Mouse (Mus musculus): Measurements from ENCODE around the gene Hlcs. TPM values are rescaled to one million over a fixed set of nuclear protein-coding genes. Genes with fewer than 3 reads are reported as not detected.

The Hlcs gene
- polyA plus RNA-seq, 1 experiment: 12.6 TPM

DNA sequence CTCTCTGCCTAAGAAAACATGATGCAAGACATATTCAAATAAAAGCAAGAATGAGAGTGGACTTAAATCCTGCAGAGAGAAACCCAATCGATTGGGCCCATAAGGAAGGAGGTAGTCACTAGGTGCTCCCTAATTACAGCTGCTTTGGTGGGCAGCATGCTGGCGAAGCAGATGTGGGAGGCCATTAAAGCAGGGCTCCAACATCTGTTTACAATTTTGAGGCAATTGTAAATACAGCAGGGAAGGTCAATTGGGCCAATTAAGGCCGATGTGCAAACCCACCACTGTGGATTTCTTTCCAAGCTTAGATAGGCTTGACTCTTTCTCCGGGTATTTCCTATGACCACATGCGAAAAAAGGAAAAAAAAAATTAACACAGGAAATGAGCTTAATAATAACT lies 117.5 kb downstream of the Hlcs start:
- no peaks in the 10 kb centered on the region for H3K4me1 ChIP-seq (ENCODE audit: control insufficient read depth, insufficient read depth, low read length)
- no peak overlapping the region for H3K27ac ChIP-seq (ENCODE audit: insufficient read depth, low read length)
- TF ChIP-seq POLR2A (IDR thresholded peaks at IDR 0.05; ENCODE audit: insufficient read depth, low read length) (no peak), EP300 (IDR thresholded peaks at IDR 0.05; ENCODE audit: insufficient read depth, low read depth, low read length) (no peak), CTCF (IDR thresholded peaks at IDR 0.05; ENCODE audit: low read depth, low read length) (no peak)
- H3K36me3 ChIP-seq (ENCODE audit: control insufficient read depth, insufficient read depth, low read length, poor library complexity, severe bottlenecking): no peaks in the 10 kb centered on the region
- H3K4me3 ChIP-seq (ENCODE audit: low read depth, low read length): no peak overlapping the region
- H3K9me3 ChIP-seq (replicated peaks; ENCODE audit: control insufficient read depth, insufficient read depth, low read length, poor library complexity, severe bottlenecking): no peaks in the 10 kb centered on the region
- H3K9ac ChIP-seq (ENCODE audit: low read depth, poor library complexity, severe bottlenecking): no peak overlapping the region
- no peaks in the 10 kb centered on the region for H3K27me3 ChIP-seq (ENCODE audit: control insufficient read depth, insufficient read depth, low read length, poor library complexity, severe bottlenecking)

DNA sequence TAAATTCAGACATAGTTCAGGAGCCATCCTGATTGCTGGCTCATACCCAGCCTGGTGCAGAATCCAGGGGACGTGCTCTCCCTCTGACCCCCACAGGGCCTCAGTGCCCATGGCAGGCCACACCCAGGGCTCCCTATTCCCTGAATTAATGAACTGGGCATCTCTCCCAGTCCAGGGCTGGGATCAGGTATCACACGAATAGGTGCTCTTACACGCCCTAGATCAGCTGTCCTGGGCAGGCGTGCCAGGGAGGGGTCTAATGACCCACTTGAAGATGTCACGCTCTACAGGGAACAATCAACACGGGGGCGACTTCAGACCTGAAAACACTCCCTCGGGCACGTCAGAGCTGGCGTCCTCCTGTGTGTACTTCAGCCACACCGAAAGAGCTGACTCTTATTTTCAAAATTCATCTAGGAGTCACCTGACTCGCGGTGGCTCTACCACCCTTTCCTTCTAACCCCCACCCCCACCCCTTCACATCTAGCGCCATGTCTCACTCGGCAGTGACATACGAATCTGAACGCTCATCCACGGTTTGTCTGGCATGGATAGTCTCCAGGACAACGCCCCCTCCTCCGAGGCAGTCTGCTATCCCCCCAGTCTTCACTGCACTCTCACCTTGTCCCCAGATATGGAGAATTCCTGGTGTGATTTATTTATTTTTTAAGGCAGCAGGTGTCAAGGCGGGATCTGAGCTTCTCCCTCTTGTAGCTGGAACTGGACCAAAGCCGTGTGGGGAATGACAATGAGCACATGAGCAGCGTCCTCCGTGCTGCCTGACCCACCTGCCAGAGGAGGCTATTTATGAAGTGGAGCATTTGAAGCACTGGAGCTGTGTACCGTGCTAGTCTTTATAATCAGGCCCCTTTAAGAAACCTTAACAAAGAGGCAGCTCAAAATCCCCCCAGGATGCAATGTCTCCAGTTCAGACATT lies 121.7 kb downstream of the Hlcs start:
- H3K27me3 ChIP-seq (ENCODE audit: control insufficient read depth, insufficient read depth, low read length, poor library complexity, severe bottlenecking): no peaks in the 10 kb centered on the region
- TF ChIP-seq EP300 (IDR thresholded peaks at IDR 0.05; ENCODE audit: insufficient read depth, low read depth, low read length) (no peak), POLR2A (IDR thresholded peaks at IDR 0.05; ENCODE audit: insufficient read depth, low read length) (no peak)

DNA sequence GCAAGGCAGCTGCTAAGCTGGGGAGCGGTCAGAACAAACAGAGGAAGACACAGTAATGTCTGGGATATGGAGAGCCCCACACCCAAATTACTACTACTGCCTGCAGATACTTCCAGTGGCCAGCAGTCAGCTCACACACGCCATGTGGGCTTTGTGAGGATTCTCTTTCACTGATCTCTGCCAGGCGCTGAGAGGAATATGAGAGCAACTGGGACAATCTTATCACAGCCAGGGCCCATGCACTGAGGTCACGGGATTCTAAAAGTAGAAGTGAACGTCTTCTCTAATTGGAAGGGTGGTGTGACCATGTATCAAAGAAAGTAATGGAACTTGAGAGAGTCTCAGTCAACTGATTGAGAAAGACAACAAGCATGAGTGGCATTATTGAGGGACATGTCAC lies 123.1 kb downstream of the Hlcs start:
- no peak overlapping the region for H3K27ac ChIP-seq (ENCODE audit: insufficient read depth, low read length)
- no peaks in the 10 kb centered on the region for H3K36me3 ChIP-seq (ENCODE audit: control insufficient read depth, insufficient read depth, low read length, poor library complexity, severe bottlenecking)
- H3K9me3 ChIP-seq (replicated peaks; ENCODE audit: control insufficient read depth, insufficient read depth, low read length, poor library complexity, severe bottlenecking): no peaks in the 10 kb centered on the region
- H3K4me1 ChIP-seq (ENCODE audit: control insufficient read depth, insufficient read depth, low read length): no peaks in the 10 kb centered on the region
- no peak overlapping the region for H3K9ac ChIP-seq (ENCODE audit: low read depth, poor library complexity, severe bottlenecking)
- no peak for TF ChIP-seq CTCF (IDR thresholded peaks at IDR 0.05; ENCODE audit: low read depth, low read length)
- TF ChIP-seq EP300 (IDR thresholded peaks at IDR 0.05; ENCODE audit: insufficient read depth, low read depth, low read length): no peak
- no peak for TF ChIP-seq POLR2A (IDR thresholded peaks at IDR 0.05; ENCODE audit: insufficient read depth, low read length)
- H3K4me3 ChIP-seq (ENCODE audit: low read depth, low read length): no peak overlapping the region
- no peaks in the 10 kb centered on the region for H3K27me3 ChIP-seq (ENCODE audit: control insufficient read depth, insufficient read depth, low read length, poor library complexity, severe bottlenecking)

More for the DNA sequence above, 121.7 kb downstream of the Hlcs start:
- Histone ChIP-seq H3K9ac (ENCODE audit: low read depth, poor library complexity, severe bottlenecking) (no peak overlapping the region), H3K27ac (ENCODE audit: insufficient read depth, low read length) (no peak overlapping the region), H3K4me3 (ENCODE audit: low read depth, low read length) (no peak overlapping the region), H3K36me3 (ENCODE audit: control insufficient read depth, insufficient read depth, low read length, poor library complexity, severe bottlenecking) (no peaks in the 10 kb centered on the region), H3K9me3 (replicated peaks; ENCODE audit: control insufficient read depth, insufficient read depth, low read length, poor library complexity, severe bottlenecking) (no peaks in the 10 kb centered on the region), H3K4me1 (ENCODE audit: control insufficient read depth, insufficient read depth, low read length) (no peaks in the 10 kb centered on the region)

DNA sequence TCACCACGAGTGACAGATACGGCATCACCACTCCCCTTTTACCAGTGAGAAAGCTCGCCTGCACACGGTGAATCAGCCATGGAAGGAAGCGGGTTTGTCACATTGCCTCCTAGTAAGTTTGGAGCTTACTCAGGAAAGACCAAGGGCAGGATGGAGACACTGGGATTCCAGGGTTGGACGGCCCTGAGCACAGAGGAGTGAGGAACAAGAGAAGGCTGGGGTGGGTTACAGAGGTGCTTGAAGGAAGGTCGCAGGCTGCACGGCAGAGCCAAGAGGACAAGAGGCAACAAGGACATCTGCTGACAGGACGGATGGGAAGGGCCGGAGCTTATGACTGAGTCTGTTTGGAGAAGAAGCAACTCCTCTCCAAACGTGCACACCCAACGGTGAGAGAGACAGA lies 126.8 kb downstream of the Hlcs start:
- Histone ChIP-seq H3K27ac (ENCODE audit: insufficient read depth, low read length) (no peak overlapping the region), H3K36me3 (ENCODE audit: control insufficient read depth, insufficient read depth, low read length, poor library complexity, severe bottlenecking) (no peaks in the 10 kb centered on the region), H3K4me3 (ENCODE audit: low read depth, low read length) (no peak overlapping the region), H3K9me3 (replicated peaks; ENCODE audit: control insufficient read depth, insufficient read depth, low read length, poor library complexity, severe bottlenecking) (no peaks in the 10 kb centered on the region), H3K4me1 (ENCODE audit: control insufficient read depth, insufficient read depth, low read length) (no peaks in the 10 kb centered on the region), H3K27me3 (ENCODE audit: control insufficient read depth, insufficient read depth, low read length, poor library complexity, severe bottlenecking) (no peaks in the 10 kb centered on the region), H3K9ac (ENCODE audit: low read depth, poor library complexity, severe bottlenecking) (no peak overlapping the region)
- no peak for TF ChIP-seq CTCF (IDR thresholded peaks at IDR 0.05; ENCODE audit: low read depth, low read length)
- no peak for TF ChIP-seq EP300 (IDR thresholded peaks at IDR 0.05; ENCODE audit: insufficient read depth, low read depth, low read length)
- no peak for TF ChIP-seq POLR2A (IDR thresholded peaks at IDR 0.05; ENCODE audit: insufficient read depth, low read length)

DNA sequence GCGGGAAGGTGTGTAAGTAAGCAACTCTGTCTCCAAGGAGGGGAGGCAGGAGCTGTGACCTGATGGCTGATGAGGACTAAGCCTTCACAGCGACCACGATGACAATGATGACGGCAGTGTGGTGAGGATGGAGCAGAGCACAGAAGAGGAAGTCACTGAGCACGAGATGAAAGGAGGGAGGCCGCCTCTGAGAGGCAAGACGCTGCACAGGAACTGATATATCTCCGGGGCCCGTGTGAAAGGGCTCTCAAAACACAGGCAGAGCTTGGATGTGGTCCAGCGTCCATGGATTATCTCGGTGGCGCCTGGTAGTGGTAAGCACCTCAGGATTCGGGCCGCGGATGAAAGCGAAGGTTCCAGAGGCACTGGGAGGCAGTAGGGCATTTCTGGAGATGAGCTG lies 127.9 kb downstream of the Hlcs start:
- Histone ChIP-seq H3K36me3 (ENCODE audit: control insufficient read depth, insufficient read depth, low read length, poor library complexity, severe bottlenecking) (no peaks in the 10 kb centered on the region), H3K4me3 (ENCODE audit: low read depth, low read length) (no peak overlapping the region), H3K9me3 (replicated peaks; ENCODE audit: control insufficient read depth, insufficient read depth, low read length, poor library complexity, severe bottlenecking) (no peaks in the 10 kb centered on the region), H3K27ac (ENCODE audit: insufficient read depth, low read length) (no peak overlapping the region), H3K9ac (ENCODE audit: low read depth, poor library complexity, severe bottlenecking) (no peak overlapping the region), H3K27me3 (ENCODE audit: control insufficient read depth, insufficient read depth, low read length, poor library complexity, severe bottlenecking) (no peaks in the 10 kb centered on the region), H3K4me1 (ENCODE audit: control insufficient read depth, insufficient read depth, low read length) (no peaks in the 10 kb centered on the region)
- TF ChIP-seq CTCF (IDR thresholded peaks at IDR 0.05; ENCODE audit: low read depth, low read length): no peak
- no peak for TF ChIP-seq EP300 (IDR thresholded peaks at IDR 0.05; ENCODE audit: insufficient read depth, low read depth, low read length)
- no peak for TF ChIP-seq POLR2A (IDR thresholded peaks at IDR 0.05; ENCODE audit: insufficient read depth, low read length)

DNA sequence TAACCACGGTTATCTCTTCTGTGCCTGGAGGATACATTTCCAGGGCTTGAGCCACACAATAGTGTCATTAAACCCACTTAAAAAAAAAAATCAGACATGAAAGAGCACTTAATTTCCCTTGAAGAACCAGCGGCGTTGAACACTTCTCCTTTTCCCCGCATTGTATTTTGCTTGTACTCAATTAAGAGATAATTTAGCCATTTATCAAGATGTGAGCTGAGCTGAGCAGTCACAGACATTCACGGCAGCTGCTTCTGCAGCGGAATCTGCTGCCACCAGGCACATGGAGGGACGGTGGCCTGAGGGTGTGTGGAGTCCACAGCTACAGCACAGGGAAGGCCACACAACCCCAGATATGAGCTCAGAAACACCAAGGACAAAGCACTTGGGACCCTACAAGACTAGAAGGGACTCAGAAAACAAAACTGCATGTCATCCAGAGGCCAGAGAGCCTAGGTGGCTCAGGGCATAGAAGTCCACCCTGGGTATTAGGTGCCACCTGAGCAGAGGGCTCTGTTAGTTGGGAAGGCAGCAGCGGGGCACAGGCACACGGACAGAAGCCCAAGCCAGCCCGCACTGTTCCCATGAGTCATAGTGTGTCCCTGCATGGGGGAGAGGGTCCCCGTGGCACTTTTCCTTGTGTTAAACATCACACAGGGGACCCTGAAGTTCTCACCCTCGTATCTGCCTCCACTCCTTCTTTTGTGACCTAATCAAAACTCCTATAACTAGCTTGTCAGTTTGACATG lies 133.1 kb downstream of the Hlcs start:
- no peaks in the 10 kb centered on the region for H3K9me3 ChIP-seq (replicated peaks; ENCODE audit: control insufficient read depth, insufficient read depth, low read length, poor library complexity, severe bottlenecking)
- TF ChIP-seq POLR2A (IDR thresholded peaks at IDR 0.05; ENCODE audit: insufficient read depth, low read length): no peak
- TF ChIP-seq EP300 (IDR thresholded peaks at IDR 0.05; ENCODE audit: insufficient read depth, low read depth, low read length): no peak
- TF ChIP-seq CTCF (IDR thresholded peaks at IDR 0.05; ENCODE audit: low read depth, low read length): no peak
- no peaks in the 10 kb centered on the region for H3K27me3 ChIP-seq (ENCODE audit: control insufficient read depth, insufficient read depth, low read length, poor library complexity, severe bottlenecking)
- H3K36me3 ChIP-seq (ENCODE audit: control insufficient read depth, insufficient read depth, low read length, poor library complexity, severe bottlenecking): no peaks in the 10 kb centered on the region
- peaks cover 3% of the 10 kb centered on the region for H3K4me1 ChIP-seq (ENCODE audit: control insufficient read depth, insufficient read depth, low read length)
- H3K4me3 ChIP-seq (ENCODE audit: low read depth, low read length): no peak overlapping the region
- no peak overlapping the region for H3K9ac ChIP-seq (ENCODE audit: low read depth, poor library complexity, severe bottlenecking)
- H3K27ac ChIP-seq (ENCODE audit: insufficient read depth, low read length): no peak overlapping the region

All from ES-Bruce4 (cell line).